Mouse (Mus musculus) sigmoid colon, adult 10 weeks (tissue): ENCODE data around the gene Olfr745. TPM values are rescaled to one million over a fixed set of nuclear protein-coding genes. Genes with fewer than 3 reads are reported as not detected.

Experiments
- polyA plus RNA-seq: library from polyadenylated mRNA; stranded (reverse); fragments of 350-450 nt; fragmentation: Illumina TruSeq; extraction: RNeasy Lipid Tissue Mini Kit (QIAGEN cat#74804); gene quantifications from one replicate; pipeline ENCODE4 v1.2.3, GENCODE M21; 2014; ENCODE audit warnings: low read depth, low replicate concordance

Olfr745 gene
- polyA plus RNA-seq = not detected

DNA sequence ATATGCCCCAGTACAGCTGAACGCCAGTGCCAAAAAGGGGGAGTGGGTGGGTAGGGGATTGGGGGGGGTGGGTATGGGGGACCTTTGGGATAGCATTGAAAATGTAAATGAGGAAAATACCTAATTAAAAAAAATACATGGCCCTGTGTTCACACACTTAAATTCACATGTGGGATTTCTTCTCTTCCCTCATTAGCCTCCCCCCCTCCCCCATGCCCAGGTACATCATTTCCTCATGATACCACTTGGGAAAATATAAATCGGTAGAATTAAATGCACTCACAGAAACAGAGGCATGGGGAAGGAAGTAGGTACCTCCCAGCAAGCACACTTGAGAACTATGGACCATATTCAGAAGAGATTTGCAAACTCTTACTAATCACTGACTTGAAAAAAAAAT lies at the start of gene Olfr745:
Gene Olfr745, plus strand, starts transcription at position 301 of the 400 bp plus-strand sequence.

DNA sequence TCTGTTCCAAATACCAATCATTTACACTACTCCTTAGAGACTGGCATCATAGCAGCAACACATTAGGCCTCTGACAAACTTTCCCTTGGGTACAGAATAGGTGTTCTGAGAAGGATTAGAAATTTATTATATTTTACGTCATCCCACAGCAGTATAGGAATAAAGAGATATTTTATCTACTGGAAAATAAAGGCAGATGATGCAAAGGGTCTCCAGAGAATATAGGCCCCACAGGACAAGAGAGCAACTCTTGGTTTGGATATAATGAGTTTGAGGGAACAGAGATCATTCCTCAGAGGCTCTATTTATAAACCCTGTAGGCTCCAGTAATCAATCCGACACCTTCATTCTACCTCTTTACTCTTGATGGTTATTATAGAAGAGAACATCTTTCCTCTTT lies 24.6 kb upstream of the Olfr745 start, which contains the start of gene Olfr744:
Gene Olfr744, plus strand, starts transcription at position 301 of the 400 bp plus-strand sequence.

DNA sequence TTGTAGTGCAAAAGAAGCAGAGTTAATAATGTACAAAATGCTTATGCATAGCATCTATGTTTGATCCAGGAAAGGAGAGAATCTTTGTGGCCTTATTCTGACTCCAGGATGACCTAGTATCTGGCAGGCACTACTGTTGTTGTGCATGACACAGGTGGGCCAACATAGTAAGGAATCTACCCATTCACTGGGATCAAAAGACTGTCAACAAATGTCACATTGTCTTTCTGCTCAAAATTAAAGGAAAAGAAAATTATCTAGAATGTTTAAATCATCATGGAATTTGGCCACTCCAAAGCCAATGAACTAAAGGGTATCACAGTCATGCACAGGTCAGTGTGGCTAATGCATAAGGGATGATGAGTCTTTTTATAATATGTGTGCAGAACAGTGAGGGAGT lies 7.6 kb downstream of the Olfr745 start, which contains the start of gene Olfr746:
Gene Olfr746, plus strand, starts transcription at position 301 of the 400 bp plus-strand sequence.

DNA sequence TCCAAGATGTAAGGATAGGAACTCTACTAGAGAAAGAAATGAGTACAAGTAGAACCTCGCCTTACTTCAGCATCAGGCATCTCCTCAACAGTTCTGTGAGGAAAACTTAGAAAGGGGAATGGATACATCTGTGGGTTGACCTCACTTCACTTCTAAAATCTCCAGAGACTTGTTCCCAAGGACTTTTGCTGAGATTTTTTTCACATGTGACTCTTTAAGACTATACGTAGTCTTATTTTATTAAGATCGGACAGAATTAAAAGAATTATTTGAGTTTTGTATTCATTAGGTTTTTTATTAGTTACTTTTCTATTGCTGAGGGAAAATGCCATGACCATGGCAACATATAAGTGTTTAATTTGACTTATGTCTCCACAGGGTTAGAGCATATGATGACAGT lies 53.9 kb downstream of the Olfr745 start, which contains the start of gene Olfr747:
Gene Olfr747, minus strand, starts transcription at position 101 of the 400 bp plus-strand sequence.

Other genes with a start within 250 kb of the Olfr745 start
- not detected for gene Olfr738, start 231.8 kb upstream of the Olfr745 start, polyA plus RNA-seq
- not detected for gene Olfr739, start 220.8 kb upstream of the Olfr745 start, polyA plus RNA-seq
- gene Olfr740, start 193.8 kb upstream of the Olfr745 start, polyA plus RNA-seq = not detected
- not detected for gene Olfr741, start 166.7 kb upstream of the Olfr745 start, polyA plus RNA-seq
- not detected for gene Olfr742, start 135.8 kb upstream of the Olfr745 start, polyA plus RNA-seq
- not detected for gene Olfr743, start 117.5 kb upstream of the Olfr745 start, polyA plus RNA-seq
- gene Olfr744, start 24.5 kb upstream of the Olfr745 start, polyA plus RNA-seq = not detected
- not detected for gene Olfr746, start 7.7 kb downstream of the Olfr745 start, polyA plus RNA-seq
- not detected for gene Olfr747, start 53.8 kb downstream of the Olfr745 start, polyA plus RNA-seq
- not detected for gene Olfr748, start 68.0 kb downstream of the Olfr745 start, polyA plus RNA-seq
- gene Olfr749, start 105.7 kb downstream of the Olfr745 start, polyA plus RNA-seq = not detected
- gene Ttc5, start 146.1 kb downstream of the Olfr745 start, polyA plus RNA-seq = 31.4 TPM
- not detected for gene Ccnb1ip1, start 168.3 kb downstream of the Olfr745 start, polyA plus RNA-seq
- 62.1 TPM for gene Parp2, start 168.5 kb downstream of the Olfr745 start, polyA plus RNA-seq
- gene Tep1, start 231.2 kb downstream of the Olfr745 start, polyA plus RNA-seq = 53.8 TPM